Mouse (Mus musculus) kidney, adult 2 months (tissue): ENCODE results near the gene Dnah7c.

Experiments
- CTCF ChIP-seq: fragments of 200-500 bp; conservative IDR thresholded peaks from 2 replicates; pipeline ENCODE4 v1.5.1; 2011; ENCODE audit warnings: low read depth, mild to moderate bottlenecking, control low read depth, low read length, moderate library complexity, mixed read lengths; ENCODE audit not compliant: insufficient read depth, insufficient read length
- POLR2A ChIP-seq: fragments of 200-500 bp; IDR thresholded peaks from one replicate; pipeline ENCODE4 v1.6.1; 2011; ENCODE audit warnings: low read depth, low read length, control low read depth

GRCm38 (mm10) chr1:46851586-46851985 lies 426.2 kb downstream of the Dnah7c start:
- TF ChIP-seq CTCF (no peak), POLR2A (no peak)
